In the genomic region with DNA sequence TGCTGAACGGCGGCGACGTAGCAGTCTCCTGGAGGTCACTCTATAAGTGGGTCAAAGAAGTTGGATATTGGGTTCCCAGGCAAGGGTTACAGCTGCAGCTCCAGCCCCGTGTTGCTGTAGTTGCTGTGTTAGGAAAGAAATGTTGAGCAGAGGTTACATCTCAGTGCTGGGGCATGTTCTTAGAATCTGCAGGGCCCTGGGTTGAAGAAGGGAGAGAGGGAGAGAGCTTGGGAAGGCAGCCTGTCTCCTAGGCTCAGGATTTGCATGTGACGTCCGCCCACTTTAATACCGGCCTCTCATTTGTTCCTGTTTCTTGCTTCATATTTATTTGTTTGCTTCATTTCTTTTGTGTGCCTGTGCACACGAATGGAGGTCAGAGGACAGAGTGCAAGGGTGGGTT, we compare ENCODE assay signal across 15 mouse cellular contexts.
"Had no signal": no experiment of that assay in that cellular context is flagged by ENCODE, and none has a peak within 500 bp of the region (broad histone marks: within the 10 kb centered on the region; RNA-seq: fewer than 3 reads in every experiment).

No protein-coding gene starts in this region.

- H3K9ac ChIP-seq: limb, embryonic 15.5 days; lung, embryonic 14.5 days; midbrain, embryonic 13.5 days; neural tube, embryonic 13.5 days; neural tube, embryonic 15.5 days; stomach, embryonic 15.5 days had no signal

- H3K27me3 ChIP-seq: limb, embryonic 15.5 days; midbrain, embryonic 13.5 days; stomach, embryonic 15.5 days had no signal

- H3K4me2 ChIP-seq: limb, embryonic 15.5 days; lung, embryonic 14.5 days; midbrain, embryonic 11.5 days; midbrain, embryonic 13.5 days; neural tube, embryonic 13.5 days; neural tube, embryonic 15.5 days; stomach, embryonic 15.5 days had no signal

- H3K27ac ChIP-seq: limb, embryonic 15.5 days; neural tube, embryonic 13.5 days; neural tube, embryonic 15.5 days; stomach, embryonic 15.5 days; stomach, postnatal 0 days had no signal

- H3K36me3 ChIP-seq: limb, embryonic 15.5 days; midbrain, embryonic 13.5 days; neural tube, embryonic 13.5 days; neural tube, embryonic 15.5 days; stomach, embryonic 15.5 days had no signal

- DNase-seq: lung, adult 18-20 months; lung, embryonic 14.5 days; lung, postnatal 10 days; lung, postnatal 4 days; right cerebral cortex, postnatal 14 days; thymus, adult 2 months; thymus, postnatal 36 days had no signal

- H3K4me1 ChIP-seq: limb, embryonic 15.5 days; stomach, embryonic 15.5 days had no signal

- H3K9me3 ChIP-seq: limb, embryonic 15.5 days; midbrain, embryonic 13.5 days; neural tube, embryonic 13.5 days; neural tube, embryonic 15.5 days; stomach, embryonic 15.5 days had no signal

- H3K4me3 ChIP-seq: limb, embryonic 15.5 days; midbrain, embryonic 13.5 days; myocyte; neural tube, embryonic 13.5 days; neural tube, embryonic 15.5 days; stomach, embryonic 15.5 days had no signal
